Mouse (Mus musculus) thymus, postnatal 10 days (tissue): ENCODE data around the gene Serpinf2.

Experiments
- DNase-seq, 2 experiments: peaks; one replicate each; pipeline ENCODE4 v3.0.0; 2021; ENCODE audit warnings: low spot score in 2 of 2

Gene Serpinf2

GRCm38 (mm10) chr11:75429019-75429705 is 10.2 kb downstream of the Serpinf2 start:
- DNase-seq: peak; percentile 55 to 59

GRCm38 (mm10) chr11:75424459-75424858 is 14.9 kb downstream of the Serpinf2 start:
- no peak for DNase-seq

- no peak for DNase-seq
Observed at GRCm38 (mm10) chr11:75424033-75424432, 15.4 kb downstream of the Serpinf2 start.

GRCm38 (mm10) chr11:75423091-75423490 is 16.3 kb downstream of the Serpinf2 start:
- no peak for DNase-seq

GRCm38 (mm10) chr11:75422013-75422792 is 17.2 kb downstream of the Serpinf2 start, which contains the start of gene Serpinf1:
Gene Serpinf1 (minus strand): TSS chr11:75422701.
- no peak for DNase-seq

- no peak for DNase-seq
Observed at GRCm38 (mm10) chr11:75421375-75422012, 17.9 kb downstream of the Serpinf2 start.

GRCm38 (mm10) chr11:75420810-75421374 is 18.5 kb downstream of the Serpinf2 start:
- DNase-seq: no peak

- no peak for DNase-seq
Observed at GRCm38 (mm10) chr11:75420037-75420436, 19.4 kb downstream of the Serpinf2 start.

GRCm38 (mm10) chr11:75415994-75416393 is 23.4 kb downstream of the Serpinf2 start:
- no peak for DNase-seq

GRCm38 (mm10) chr11:75415096-75415495 is 24.3 kb downstream of the Serpinf2 start:
- DNase-seq: peak; percentile 22 to 33

GRCm38 (mm10) chr11:75410591-75410990 is 28.8 kb downstream of the Serpinf2 start:
- peak; percentile 39 to 48 for DNase-seq

- DNase-seq: peak; percentile 61 to 68
Observed at GRCm38 (mm10) chr11:75409679-75410575, 29.5 kb downstream of the Serpinf2 start.

- peak; percentile 64 to 82 for DNase-seq
Observed at GRCm38 (mm10) chr11:75406865-75407264, 32.5 kb downstream of the Serpinf2 start.

- DNase-seq: no peak
Observed at GRCm38 (mm10) chr11:75406104-75406503, 33.3 kb downstream of the Serpinf2 start.

GRCm38 (mm10) chr11:75404801-75405200 is 34.6 kb downstream of the Serpinf2 start:
- no peak for DNase-seq

- no peak for DNase-seq
Observed at GRCm38 (mm10) chr11:75403301-75404052, 35.9 kb downstream of the Serpinf2 start.

- peak in 1 of 2 experiments; percentile 36 for DNase-seq
Observed at GRCm38 (mm10) chr11:75402271-75402690, 37.1 kb downstream of the Serpinf2 start.

GRCm38 (mm10) chr11:75400099-75400498 is 39.3 kb downstream of the Serpinf2 start:
- no peak for DNase-seq

GRCm38 (mm10) chr11:75399411-75399841 is 40.0 kb downstream of the Serpinf2 start:
- no peak for DNase-seq

- no peak for DNase-seq
Observed at GRCm38 (mm10) chr11:75397452-75397851, 41.9 kb downstream of the Serpinf2 start.
